Mouse (Mus musculus) heart, adult 9 months (tissue): ENCODE results near the gene Siglecf.

Experiments
- DNase-seq, 2 experiments: peaks; one replicate each; pipeline ENCODE4 v3.0.0; 2022; ENCODE audit warnings: low spot score in 2 of 2

Gene Siglecf

GRCm38 (mm10) chr7:43362021-43362420 is 10.9 kb downstream of the Siglecf start:
- no peak for DNase-seq

- DNase-seq = peak in 1 of 2 experiments; percentile 5
Measured at GRCm38 (mm10) chr7:43378226-43378625, 27.1 kb downstream of the Siglecf start.

GRCm38 (mm10) chr7:43392349-43393121 is 41.4 kb downstream of the Siglecf start:
- peak in 1 of 2 experiments; percentile 17 for DNase-seq

GRCm38 (mm10) chr7:43399501-43399900 is 48.4 kb downstream of the Siglecf start:
- no peak for DNase-seq

GRCm38 (mm10) chr7:43402718-43403117 is 51.6 kb downstream of the Siglecf start:
- DNase-seq = no peak

GRCm38 (mm10) chr7:43407573-43407972 is 56.4 kb downstream of the Siglecf start:
- DNase-seq = no peak

GRCm38 (mm10) chr7:43408131-43408553 is 57.0 kb downstream of the Siglecf start, which contains the start of gene Siglecg:
Siglecg (plus strand) TSS chr7:43408204.
- DNase-seq = no peak

GRCm38 (mm10) chr7:43409084-43409483 is 57.9 kb downstream of the Siglecf start:
- DNase-seq = no peak
